Mouse (Mus musculus): ENCODE data around the gene Secisbp2.

The Secisbp2 gene

DNA sequence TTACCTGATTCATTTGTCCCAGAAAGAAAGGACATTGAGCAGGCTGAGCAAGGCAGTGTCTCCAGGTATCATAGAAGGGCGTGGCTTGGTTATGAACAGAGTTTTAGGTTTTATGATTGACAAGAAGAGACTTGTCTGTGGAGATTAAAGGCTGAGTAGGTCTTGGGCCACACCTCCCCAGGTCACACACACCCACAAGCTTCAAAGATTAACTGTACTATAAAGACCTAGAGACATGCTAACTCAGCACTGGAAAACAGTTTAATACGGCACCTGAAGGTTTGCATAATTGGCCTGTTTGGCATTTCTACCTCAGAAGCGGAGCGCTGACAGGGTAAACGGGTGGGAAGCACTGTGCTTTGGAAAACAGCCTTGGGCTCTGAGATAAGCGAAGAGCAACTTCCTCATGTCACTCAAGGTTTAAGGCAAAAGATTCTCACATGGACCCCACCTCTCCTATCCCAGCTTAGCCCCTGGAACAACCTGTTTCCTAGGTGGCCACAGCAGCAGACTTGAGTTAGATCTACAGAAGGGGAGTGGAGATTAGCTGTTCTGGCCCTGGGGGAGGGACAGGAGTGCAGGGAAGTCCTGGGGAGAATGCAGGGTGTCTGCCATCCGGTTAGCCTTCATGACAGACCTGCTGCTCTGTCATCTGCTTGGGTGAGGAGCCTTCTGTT lies 33.9 kb downstream of the Secisbp2 start:
- no peak for DNase-seq (ENCODE audit: extremely low spot score)

DNA sequence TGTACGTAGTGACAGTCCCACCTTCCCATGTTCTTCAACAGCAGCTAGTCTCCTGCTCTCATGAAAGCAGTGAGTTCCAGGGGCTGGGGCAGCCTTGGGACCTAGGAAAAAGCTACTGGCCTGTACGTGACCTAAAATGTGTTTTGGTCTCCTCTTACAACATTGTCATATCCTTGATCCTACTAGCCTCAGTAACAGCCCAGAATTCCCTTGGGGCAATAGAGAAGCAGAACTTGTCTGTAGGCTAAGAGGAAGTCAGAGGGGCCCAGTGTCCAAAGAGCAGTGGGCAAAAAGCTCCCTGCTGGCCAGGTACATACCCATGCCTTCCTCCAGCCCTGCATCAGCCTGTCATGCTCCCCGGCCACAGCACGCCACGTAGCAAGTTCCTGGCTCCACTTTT lies 35.5 kb downstream of the Secisbp2 start:
- DNase-seq (ENCODE audit: extremely low spot score): no peak

DNA sequence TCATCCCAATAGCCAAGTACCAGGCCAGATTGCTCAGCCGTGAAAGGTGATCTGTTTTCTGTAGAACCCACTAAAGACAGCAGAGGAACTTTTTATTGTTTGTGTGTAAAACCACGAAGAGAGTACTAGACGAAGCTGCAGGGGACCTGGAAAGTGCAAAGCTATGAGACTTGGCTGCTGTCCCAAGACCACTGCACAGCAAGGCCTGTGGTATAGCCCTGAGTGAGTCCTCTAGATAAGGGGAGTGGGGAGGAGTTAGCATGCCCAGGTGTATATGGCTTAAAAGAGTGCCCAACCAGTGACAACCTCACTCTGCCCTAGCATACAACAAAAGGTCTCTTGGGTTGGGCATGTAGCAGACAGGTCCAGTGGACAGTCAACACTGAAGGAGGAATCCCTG lies 37.2 kb downstream of the Secisbp2 start:
- DNase-seq (ENCODE audit: extremely low spot score): no peak

DNA sequence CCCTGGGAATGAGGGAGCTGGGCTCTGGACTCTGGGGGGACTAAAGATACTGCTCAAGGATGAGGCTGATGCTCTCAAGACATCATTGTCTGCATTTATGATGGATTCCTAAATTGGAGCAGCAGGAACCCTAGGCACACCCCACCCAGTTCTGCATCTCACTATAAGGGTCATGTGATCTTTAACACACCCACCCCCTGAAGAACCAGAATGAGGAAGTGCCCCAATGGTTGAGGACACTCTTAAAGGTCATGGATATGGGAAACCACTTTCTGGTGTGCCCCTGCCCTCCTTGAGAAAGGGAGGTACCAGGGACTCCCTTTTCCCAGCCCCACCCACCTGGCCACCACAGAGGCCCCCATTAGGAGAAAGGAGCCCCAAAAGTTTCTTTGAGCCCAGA lies 45.0 kb downstream of the Secisbp2 start:
- DNase-seq (ENCODE audit: extremely low spot score): no peak

DNA sequence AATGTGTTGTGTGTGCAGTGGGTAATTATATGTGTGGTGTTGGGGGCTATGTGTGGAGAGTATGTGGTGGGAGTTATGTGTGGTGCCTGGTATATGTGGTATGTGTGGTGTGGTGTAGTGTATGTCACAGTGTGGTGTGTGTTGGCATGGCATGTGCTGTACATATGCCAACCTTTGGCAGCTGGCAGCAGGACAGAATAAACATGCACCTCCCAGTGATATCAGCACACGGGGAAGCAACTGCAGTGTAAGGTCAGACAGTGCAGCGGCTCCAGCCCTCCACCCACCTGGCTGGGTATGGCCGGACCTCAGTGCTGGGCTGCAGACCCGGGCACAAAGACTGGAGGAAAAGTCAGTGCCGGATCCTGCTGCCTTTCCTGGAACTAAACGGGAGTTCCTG lies 46.0 kb downstream of the Secisbp2 start:
- no peak for DNase-seq (ENCODE audit: extremely low spot score)

DNA sequence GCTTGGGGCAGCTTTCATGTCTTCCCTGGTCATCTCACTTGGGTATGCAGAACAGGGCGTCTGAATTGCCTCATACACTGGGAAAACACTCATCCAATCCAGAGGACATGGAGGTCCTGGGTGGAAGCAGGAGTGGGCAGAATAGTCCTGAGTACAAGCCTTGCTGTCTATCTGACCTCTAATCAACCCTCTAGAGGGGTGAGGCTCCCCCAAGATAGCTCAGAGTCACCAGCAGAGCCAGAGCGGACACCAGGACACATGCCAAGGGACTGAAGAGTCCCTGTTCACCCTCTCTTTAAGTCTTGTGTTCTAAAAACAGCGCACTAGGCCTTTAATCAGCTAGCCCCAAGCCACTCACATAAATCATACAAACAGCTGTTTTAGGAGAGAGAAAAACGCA lies 46.4 kb downstream of the Secisbp2 start:
- no peak for DNase-seq (ENCODE audit: extremely low spot score)

DNA sequence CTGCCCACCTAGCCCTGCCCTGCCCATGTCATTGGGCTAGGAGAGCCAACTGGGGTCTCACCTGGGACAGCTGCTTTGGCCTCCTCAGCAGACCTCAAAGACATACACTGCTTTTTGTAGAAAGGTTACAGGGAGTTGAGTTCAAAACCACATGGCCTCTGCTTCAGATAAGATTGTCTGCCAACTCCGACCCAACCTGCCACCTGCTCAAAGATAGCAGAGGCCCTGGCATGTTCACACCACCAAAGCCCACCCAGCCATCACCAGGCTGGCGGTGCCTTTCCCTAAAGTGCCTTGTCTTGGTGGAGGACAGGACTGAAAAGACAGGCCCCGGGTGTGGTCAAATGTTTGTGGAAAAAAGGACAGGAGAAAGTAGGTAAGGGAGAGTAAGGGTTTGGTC lies 46.8 kb downstream of the Secisbp2 start:
- DNase-seq (ENCODE audit: extremely low spot score): no peak

DNA sequence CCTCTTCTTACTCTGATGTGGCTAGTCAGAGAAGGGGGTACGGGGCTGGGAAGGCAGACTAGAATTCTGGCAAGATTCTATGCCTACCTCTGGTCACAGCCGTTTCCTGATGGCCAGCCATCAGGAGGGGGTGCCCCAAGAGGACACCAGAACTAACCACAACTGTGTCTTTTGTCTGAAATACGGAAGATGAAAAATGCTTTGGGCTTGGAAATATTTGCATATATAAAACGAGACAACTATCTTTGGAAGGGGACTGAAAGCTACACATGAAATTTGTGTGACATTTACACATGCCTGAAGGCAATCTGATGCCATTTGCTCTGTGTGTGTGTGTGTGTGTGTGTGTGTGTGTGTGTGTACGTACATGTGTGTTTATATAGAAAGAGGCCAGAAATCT lies 52.4 kb downstream of the Secisbp2 start:
- no peak for DNase-seq (ENCODE audit: extremely low spot score)

DNA sequence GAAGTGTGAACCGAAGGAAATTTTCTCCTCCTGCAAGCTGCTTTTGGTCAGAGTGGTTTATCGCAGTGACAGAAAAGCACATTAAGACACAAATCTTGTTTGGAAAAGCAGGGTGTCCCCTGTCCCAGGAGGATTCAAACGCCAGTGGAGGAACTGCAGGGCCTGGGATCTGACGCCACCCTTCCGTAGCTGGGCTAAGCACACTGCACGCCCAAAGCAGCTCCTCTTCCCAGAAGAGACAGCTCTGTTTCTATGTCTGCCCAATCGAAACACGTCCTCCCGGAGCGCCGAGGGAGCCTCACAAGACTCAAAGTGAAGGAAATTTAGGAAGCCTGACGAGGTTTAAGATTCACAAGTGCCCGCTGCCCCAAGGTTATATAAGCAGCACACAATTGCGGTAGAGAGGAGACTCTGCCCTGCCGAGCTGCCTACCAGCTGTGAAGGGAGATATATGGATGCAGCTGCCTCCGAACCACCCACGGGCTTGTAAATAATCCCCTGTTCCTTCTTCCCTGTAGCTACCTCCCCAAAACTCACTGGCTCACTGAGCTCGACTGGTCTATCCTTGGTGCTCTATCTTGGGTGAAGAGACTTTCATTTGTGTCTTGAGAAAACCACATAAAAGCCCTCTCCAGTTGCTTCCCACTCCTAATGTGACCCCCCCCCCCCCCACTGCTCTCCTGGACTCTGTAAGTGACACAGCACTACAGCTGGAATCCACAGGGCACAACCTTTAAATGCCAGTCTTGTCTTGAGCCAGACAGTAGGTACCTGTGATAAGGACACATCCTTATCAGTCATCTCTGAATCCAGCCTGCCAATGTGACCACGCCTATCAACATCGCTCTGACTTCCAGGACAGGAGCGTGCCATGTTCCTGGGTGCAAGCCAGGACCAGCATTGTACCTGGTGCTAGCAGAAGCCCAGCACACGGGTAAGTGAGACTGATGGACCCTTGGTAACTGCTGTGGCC lies 54.7 kb downstream of the Secisbp2 start:
- no peak for DNase-seq (ENCODE audit: extremely low spot score)

DNA sequence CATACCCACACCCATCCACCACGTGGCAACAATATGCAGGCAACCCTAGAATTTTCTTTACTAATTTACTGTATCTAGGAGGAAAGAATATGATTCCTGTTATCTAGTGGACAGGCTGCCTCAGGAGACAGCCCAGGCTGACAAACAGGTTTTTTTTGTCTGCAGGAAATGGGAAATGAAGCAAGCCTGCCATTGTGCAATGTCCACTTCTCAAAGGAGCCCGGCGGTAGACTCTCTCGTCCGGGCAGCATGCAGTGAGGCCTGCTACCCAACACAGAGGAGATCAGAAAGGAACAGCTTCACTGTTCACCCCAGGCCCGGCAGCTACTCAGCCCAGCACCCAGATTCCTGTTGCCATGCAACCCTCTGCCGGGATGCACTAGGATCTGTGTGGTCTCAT lies 59.2 kb downstream of the Secisbp2 start:
- no peak for DNase-seq (ENCODE audit: extremely low spot score)

DNA sequence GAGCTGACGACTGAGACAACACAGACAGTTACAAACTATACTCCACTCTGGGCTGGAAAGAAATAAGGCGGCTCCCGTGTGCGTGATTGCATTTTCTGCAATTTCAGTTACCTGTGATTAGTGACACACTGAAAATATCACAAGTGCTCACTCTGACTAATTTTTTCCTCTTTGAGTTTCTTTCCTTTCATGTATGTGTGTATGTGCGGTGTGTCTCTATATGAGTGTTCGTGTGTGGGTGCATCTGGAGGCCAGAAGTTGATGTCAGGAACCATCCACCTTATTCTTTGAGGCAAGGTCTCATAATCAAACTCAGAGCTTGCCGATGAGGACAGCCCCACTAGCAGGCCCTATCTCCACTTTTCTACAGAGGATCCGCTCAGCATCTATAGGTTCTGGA lies 60.5 kb downstream of the Secisbp2 start:
- DNase-seq (ENCODE audit: extremely low spot score): no peak

DNA sequence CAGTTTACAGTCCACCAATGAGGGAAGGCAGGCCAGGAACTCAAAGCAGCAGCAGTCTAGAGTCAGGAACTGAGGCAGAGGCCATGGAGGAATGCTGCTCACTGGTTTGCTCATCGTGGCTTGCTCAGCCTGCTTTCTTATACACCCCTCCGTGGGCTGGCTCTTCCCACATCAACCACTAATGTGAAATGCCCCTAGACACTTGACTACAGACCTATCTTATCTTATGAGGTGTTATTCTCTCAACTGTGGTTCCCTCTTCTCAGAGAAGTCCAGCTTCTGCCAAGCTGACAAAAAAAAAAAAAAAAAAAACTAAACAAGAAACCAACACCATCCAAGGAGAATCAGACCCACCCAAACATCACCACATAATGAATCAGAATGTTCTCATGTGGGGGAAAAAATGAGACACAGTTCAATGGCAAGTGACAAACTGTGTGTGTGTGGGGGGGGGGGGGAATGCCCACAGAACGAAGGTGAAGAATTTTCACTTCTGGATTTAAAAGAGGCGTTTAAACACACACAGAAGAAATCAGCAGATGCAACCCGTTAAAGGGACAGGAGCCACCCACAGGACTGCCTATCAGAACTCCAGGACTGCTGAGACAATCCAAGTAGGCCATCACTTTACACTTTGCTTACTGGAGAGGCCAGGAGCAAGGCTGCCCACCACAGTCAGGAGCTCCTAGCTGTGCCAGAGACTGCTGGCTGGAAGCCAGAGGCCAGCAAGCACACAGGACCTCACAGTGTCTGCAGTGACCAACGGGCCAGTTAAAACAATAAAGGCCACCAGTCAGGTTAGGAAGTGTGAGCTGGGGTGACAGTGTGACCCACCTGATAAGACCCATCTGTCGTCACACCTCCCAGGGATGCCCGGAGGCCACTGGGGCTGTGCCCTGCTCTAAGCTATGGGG lies 65.1 kb downstream of the Secisbp2 start:
- DNase-seq (ENCODE audit: extremely low spot score): no peak

DNA sequence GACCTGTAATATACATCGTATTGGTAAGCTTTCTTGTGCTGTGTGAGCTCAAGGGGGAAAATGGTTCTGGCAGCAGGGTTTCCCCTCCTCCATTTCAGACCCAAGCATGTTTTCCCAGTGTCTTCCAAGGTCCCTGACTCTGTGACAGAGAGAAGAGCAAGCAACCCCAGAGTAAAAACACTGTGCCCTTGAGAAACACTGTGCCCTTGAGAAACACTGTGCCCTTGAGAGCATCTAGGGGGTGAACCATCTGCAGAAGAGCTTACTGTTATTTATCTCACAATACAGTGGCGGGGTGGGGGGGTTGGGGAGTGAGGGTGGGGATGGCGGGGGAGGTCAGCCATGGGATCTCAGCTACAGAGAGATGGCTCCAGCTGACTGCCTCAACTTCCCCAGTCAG lies 67.8 kb downstream of the Secisbp2 start:
- DNase-seq (ENCODE audit: extremely low spot score): no peak

DNA sequence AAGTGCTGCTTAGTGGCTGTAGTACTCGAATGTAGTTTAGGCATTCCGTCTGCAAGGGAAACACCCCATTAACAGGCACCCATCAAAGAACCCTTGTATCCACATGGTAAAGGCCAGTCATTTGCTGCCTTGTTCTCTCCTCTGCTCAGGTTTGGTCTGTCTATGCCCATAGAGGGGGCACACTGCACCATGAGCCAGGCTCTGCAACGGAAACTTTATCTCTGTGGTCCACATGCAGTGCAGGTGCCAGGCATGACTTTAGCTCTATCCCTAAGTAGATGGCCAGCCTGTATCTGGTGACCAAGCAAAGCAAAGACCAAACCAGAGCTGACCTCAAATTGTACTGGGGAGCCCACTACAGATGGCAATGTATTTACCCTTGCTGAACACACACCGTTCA lies 69.1 kb downstream of the Secisbp2 start:
- DNase-seq (ENCODE audit: extremely low spot score): no peak

DNA sequence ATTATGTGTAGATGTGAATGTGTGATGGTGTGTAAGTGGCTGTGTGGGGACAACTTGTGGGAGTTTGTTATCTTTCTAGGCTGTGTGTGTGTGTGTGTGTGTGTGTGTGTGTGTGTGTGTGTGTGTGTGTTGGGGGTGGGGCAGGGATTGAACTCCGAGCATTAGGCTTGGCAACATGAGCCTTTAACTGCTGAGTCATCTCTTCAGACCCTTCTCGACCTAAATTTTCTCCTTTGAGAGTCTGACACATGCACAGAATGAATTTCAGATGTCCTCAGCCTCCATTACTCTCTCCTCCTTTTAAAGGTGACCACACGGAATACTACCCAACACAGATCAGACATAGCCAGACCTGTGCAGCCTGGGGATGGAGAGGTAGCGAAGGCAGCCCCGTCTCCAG lies 71.6 kb downstream of the Secisbp2 start:
- no peak for DNase-seq (ENCODE audit: extremely low spot score)

DNA sequence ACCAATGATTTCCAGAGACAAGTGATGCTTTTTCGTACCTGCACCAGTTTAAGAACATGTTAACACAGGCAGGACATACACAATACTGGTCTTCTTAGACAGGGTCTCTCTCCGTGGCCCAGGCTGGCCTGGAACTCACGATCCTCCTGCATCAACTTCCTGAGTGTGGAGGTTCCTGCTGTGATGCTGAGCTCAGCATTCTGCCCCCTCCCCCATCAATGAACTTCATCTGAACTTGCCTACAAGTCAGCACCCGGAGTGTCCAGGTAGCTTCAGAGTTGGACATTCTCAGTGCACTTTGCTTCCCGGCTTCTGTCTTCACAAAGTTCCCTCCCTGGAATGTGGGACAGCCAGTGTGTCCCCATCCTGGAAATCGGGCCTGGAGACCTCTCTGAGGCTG lies 73.1 kb downstream of the Secisbp2 start:
- no peak for DNase-seq (ENCODE audit: extremely low spot score)

DNA sequence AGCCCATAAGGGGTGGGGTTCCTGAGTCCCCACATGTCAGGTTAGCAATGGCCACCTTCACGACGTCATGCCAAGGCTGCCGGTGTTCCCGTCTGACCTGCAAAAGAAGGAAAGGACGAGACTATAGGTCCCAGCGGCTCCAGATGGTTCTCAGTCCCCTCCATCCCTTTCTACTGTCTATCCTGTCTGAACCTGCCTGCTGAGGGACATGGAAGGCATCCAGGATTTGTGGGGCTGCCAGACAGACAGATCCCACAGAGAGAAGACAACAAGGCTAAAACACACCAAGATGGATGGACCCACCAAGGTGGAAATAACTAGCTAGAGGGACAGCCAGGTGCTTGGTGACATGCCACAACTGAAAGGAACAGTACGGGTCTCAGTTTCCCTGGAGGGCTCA lies 73.9 kb downstream of the Secisbp2 start:
- DNase-seq (ENCODE audit: extremely low spot score): no peak

DNA sequence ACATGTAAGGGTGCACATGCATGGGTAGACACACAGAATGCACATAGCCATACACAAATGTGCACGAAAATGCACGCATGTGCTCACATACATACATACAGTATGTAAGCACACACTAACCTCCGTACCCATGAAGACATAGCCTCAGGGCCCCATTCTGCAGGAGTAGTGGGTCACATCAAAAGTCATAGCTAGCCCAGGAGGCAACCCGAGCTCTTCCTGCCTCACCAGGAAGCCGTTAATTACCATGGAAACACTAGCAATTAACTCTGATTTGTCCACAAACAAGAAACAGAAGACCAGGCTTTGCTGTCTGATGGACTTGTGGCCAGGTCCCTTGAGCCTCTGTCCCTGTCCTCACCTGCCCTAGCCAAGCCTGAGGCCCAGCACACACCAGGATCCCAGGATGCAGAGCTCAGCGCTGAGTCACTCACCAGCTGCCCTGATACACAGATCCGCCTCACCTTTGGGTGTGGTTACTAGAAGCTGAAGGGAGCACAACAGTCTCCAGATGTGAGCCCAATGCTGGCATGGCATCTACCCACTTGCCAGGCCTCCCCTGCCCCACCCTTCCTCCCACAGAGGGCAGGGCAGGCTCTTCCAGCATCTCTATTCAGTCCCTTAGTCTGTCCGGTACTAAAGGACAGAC lies 74.6 kb downstream of the Secisbp2 start:
- DNase-seq (ENCODE audit: extremely low spot score): no peak

DNA sequence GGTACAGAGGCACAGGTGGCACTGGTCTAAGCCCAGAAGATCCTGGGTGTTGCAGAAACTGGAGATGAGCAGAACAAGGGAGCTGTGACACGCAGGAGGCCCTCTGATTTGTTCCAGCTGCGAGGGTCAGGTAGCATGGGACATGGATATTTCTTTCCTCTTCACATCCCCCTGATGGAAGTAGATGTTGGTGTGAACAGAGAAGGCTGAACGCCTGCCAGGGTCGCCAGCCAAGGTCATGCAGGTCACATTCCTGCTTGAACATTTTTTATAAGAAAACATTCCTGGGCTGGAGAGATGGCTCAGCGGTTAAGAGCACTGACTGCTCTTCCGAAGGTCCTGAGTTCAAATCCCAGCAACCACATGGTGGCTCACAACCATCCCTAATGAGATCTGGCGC lies 75.9 kb downstream of the Secisbp2 start:
- DNase-seq (ENCODE audit: extremely low spot score): no peak

DNA sequence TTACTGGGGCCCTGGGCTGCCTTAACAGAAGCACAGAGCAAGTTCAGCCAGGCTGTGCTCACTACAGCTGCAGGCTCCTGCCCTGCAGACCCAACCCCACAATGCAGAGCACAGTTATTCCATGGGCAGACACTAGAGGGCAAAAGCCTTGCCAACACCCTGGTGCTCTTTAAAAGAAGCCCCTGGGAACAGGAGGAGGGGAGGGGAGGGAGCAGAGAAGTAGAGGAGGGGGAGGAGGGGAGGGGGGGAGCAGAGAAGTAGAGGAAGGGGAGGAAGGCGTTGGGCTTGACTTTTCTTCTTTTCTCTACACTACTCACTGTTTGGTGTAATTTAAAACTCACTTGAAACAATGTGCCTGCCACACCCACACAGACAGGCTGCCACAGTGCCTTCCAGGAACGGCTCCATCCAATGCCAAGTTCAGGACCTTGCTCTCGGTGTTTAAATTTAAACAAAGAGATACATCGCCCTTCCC lies 78.4 kb downstream of the Secisbp2 start:
- DNase-seq (ENCODE audit: extremely low spot score): peak; percentile 69

DNA sequence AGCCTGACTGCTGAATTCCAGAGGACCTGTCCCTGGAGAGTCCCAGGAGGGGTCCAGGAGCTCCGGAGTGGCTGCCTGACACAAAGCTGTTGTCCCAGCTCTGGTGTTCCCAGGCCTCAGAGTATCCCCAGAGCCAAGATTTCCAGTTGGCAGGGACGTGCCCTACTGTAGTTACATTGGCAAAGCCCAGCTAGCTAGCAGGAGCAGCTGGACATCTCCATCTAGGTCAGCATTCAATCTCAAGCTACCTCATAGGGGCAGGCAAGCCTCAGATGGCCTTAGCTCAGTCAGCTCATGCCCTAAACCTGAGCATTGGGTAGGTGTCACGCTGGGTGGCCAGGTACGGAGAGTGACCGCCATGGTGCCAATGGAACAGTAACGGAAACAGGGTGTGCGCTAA lies 80.0 kb downstream of the Secisbp2 start:
- DNase-seq (ENCODE audit: extremely low spot score): no peak

All from embryo, embryonic 9.5 days (tissue).